Mouse (Mus musculus) T-cell, adult 2 months (primary cell): ENCODE data around the gene Cfap157.

Experiments used
- DNase-seq: peaks from one replicate; pipeline ENCODE4 v3.0.0; 2022; ENCODE audit warnings: low spot score

Cfap157 gene

GRCm38 (mm10) chr2:32784048-32784681 lies at the start of gene Cfap157:
Cfap157 (minus strand) TSS chr2:32784428.
- no peak for DNase-seq

GRCm38 (mm10) chr2:32828979-32829676 lies 44.9 kb upstream of the Cfap157 start:
- DNase-seq = no peak

DNA sequence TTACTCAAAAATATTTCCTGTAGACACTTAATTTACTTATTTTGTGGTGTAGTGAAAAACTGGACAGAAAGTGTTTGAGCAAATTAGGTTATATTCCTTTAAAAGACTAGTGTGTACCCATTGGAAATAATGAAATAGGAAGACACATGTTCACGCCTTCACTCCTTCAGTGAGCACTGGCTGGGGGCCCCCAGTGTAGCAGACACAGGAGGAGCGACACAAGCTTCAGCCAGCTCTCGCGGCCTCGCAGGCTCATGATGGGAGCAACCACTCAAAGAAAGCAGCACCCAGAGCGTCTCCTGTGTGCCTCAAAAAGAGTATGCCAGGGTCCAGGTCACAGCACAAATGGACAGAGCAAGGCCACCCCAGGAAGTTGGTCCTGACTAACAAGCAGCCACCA lies 41.6 kb upstream of the Cfap157 start:
- no peak for DNase-seq

- DNase-seq = no peak
Observed at GRCm38 (mm10) chr2:32824778-32825177, 40.5 kb upstream of the Cfap157 start.

DNA sequence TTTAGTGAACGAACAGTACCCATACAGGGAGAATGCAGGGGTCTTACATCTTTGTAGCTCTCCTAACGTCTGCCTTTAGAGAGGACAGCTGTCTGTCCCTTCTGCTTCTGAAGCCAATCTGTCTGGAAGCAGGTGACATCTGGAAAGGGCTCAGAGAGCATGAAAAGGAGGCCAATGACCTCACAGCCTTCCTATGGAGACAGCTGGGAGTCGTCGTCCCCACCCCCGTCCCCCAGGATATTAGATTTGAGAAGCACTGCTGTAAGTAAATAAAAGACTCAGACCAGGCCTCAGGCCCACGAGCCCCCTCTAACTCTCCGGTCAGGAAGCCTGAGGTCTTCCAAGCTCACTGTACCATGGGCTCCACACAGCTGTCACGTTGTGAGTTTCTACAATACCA lies 40.0 kb upstream of the Cfap157 start:
- no peak for DNase-seq

- DNase-seq = no peak
Observed at GRCm38 (mm10) chr2:32823579-32824154, 39.4 kb upstream of the Cfap157 start.

DNA sequence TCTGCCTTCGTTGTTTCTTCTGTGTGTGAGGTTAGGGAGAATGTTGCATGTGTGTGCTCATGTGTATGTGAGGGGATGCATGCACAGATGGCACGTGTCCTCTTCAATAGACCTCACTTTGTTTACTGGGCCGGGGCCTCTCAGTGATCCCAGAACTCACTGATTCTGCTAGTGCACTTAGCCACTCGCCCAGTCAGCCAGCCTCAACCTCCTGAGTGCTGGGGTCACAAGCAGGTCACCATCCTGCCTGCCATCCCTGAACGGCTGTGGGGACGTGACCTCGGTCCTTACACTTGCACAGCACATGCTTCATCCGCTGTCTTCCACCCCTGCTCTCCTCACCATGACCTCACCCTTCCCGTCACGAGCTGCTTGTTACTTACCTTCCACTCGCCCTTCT lies 38.9 kb upstream of the Cfap157 start:
- no peak for DNase-seq

GRCm38 (mm10) chr2:32822643-32823042 lies 38.4 kb upstream of the Cfap157 start:
- DNase-seq = no peak

DNA sequence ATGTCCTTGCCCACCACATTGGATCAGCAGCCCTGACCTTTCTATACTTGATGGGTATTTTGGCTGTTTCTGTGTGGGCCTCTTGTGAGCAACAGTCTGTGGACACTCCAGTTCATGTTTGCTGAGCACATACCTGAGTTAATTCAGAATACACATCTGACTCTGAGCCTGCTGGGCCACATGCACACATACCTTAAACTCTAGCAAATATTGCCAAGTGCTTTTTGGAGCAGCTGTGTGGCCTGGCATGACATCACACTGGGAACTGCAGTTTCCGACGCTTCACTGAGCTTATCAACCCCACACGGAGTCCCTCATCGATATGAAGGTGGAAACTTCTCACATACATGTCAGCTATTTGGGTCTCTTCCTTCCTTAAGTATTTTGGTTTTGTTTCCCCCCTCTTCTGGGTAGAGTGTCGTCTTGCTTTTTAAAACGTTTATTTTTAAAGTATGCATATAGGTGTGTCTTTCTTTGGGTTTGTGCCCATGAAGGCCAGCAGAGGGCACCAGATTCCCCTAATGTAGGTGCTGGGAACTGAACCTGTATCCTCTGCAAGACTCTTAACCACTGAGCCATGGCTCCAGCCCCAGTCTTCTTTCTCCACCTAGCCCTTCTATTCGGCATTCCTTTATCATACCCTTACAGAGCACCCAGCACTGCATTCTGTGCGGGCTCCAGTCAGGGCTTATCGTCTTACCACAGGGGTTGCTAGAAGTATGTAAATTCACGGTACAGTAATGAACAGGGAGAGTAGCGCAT lies 37.0 kb upstream of the Cfap157 start:
- peak; percentile 37 for DNase-seq

- DNase-seq = no peak
Observed at GRCm38 (mm10) chr2:32818208-32818607, 34.0 kb upstream of the Cfap157 start.

GRCm38 (mm10) chr2:32817589-32817988 lies 33.4 kb upstream of the Cfap157 start:
- no peak for DNase-seq

DNA sequence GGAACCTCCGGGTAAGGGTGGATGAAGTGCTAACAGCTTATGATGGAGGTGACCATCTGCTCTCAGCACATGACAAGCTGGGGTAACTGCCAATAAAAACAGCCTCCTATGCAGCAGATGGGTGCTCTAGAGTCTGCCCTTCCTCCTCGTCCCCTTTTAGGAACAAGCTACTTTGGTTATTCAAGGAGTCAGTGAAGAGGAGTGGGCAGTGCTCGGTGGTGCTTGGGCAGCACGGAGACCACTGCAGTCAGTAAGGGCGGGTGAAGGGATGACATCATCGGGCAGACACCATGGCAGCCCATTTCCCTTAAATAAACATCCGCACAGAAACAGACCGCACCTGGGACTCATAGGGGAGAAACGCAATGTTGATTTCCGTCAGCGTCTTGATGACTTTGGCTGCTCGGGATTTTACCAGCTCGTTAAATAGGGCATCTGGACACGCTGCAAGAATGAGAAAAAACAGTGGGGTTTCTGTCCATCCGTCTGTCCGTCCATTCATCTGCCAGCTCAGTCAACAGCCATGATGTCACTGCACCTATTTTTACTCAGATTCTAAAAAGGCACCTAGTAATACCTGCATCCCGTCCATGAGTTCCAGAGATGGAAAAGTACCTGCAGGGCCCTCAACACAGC lies 32.8 kb upstream of the Cfap157 start:
- no peak for DNase-seq

DNA sequence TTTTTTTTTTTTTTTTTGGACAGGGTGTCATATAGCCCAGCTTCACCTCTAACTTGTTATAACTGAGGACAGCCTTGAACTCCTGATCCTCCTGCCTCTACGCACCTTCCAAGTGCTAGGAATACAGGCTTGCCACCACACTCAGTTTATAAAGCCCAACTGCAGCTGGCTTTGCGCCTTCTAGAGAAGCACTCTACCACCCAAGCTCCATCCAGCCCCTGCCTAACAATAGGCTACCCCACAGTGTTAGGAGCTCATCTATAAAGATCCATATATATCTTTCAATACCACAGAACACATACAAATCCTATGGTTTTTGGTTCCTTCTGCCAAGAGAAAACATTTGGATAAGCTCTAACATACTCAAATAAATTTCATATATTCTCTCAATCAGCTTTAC lies 32.3 kb upstream of the Cfap157 start:
- no peak for DNase-seq

GRCm38 (mm10) chr2:32811959-32812358 lies 27.7 kb upstream of the Cfap157 start:
- DNase-seq = no peak

- DNase-seq = no peak
Observed at GRCm38 (mm10) chr2:32808816-32809566, 24.8 kb upstream of the Cfap157 start.

- no peak for DNase-seq
Observed at GRCm38 (mm10) chr2:32798251-32798962, 14.2 kb upstream of the Cfap157 start.

DNA sequence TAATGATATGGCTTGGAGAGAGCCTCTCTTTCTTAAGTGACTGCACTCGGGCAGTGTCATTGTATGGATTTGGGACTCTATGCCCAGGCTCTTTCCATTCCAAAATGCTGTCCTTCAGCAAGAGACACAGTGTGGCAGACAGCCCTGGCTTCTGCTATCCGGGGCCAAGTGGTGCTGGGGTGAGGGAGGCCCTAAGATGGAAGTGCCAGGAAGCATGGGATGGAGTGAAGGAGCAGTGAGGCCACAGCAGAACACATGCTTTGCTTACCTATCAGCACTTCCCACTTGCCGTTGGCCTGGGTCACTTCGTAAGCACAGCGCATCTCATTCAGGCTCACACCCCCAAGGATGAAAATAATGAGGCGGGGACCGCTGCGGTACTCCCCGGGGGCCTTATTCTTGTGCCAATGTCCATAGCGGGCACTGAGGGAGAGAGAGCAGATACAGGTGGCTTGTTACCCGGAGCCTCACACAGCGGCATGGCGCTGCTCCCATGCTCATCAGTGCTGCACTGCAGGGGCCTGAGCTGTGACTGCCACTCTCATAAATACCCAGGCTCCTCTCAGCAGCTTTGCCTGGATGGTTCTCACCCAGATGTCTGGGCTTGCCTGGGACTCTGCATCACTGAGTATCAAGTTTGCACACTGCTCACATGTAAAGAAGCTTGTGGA lies 11.7 kb upstream of the Cfap157 start:
- no peak for DNase-seq

DNA sequence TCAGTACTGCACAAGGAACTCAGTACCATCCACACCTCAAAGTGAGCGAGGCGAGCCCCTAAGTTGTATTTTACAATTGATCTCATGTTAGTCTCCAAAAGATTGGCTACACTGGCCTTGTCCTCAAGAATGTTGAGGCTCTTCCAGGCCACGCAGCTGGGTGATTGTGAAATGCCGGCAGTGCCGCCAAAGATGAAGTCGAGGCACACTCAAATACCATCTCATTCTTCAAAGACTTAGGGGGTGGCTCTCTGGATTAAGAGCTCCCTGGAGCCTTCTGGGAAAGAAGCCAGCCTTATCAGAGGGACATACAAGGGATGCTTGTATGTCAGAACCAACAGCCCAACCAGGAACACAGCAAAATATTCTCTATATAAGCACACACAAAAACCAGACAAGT lies 7.1 kb upstream of the Cfap157 start:
- DNase-seq = no peak

- no peak for DNase-seq
Observed at GRCm38 (mm10) chr2:32788581-32788980, 4.4 kb upstream of the Cfap157 start.

DNA sequence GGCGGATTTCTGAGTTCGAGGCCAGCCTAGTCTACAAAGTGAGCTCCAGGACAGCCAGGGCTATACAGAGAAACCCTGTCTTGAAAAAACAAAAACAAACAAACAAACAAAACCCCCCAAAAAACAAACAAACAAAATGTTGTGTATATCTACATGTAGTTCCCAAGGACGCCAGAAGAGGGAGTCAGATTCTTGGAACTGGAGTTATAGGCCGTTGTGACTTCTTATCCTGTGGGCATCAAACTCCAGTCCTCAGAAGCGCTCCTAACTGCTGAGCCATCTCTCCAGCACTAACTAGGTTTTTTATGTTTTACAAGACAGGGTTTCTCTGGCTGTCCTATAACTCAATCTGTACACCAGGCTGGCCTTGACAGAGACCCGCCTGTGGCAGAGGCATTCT lies 2.9 kb upstream of the Cfap157 start:
- no peak for DNase-seq
